ENCODE assay signal across 40 mouse cellular contexts in genomic region chr6:55345264-55345663, GRCm38 (mm10). TPM values are rescaled to one million over a fixed set of nuclear protein-coding genes. Genes with fewer than 3 reads are reported as not detected.
A peak's percentile ranks its signal among the peaks of the same experiment; 100 is the strongest.
DNase-seq lines count a peak whose midpoint lies in the region; ATAC-seq lines count a peak whose summit lies in the region.
"Had no signal": no experiment of that assay in that cellular context is flagged by ENCODE, and none has a peak within 500 bp of the region (broad histone marks: within the 10 kb centered on the region; RNA-seq: fewer than 3 reads in every experiment).

No protein-coding gene starts in this region.

- no peaks in the 10 kb centered on the region for H3K27me3 ChIP-seq in kidney, embryonic 15.5 days
- H3K27me3 ChIP-seq: embryonic facial prominence, embryonic 13.5 days; hindbrain, embryonic 15.5 days; limb, embryonic 12.5 days; midbrain, embryonic 15.5 days had no signal

- no peak overlapping the region for H3K9ac ChIP-seq in kidney, embryonic 15.5 days
- H3K9ac ChIP-seq: embryonic facial prominence, embryonic 13.5 days; forebrain, postnatal 0 days; hindbrain, embryonic 15.5 days; limb, embryonic 12.5 days; lung, embryonic 14.5 days; midbrain, embryonic 15.5 days had no signal

- no peak overlapping the region for H3K27ac ChIP-seq in kidney, embryonic 15.5 days
- H3K27ac ChIP-seq: embryonic facial prominence, embryonic 13.5 days; forebrain, embryonic 10.5 days; hindbrain, embryonic 10.5 days; hindbrain, embryonic 15.5 days; limb, embryonic 12.5 days; midbrain, embryonic 10.5 days; midbrain, embryonic 15.5 days had no signal

- H3K4me1 ChIP-seq in kidney, embryonic 15.5 days, result peaks cover 3% of the 10 kb centered on the region; the same call in 1 of the 2 replicates
- H3K4me1 ChIP-seq: midbrain, embryonic 15.5 days had no signal

- H3K4me2 ChIP-seq in kidney, embryonic 15.5 days, result no peak overlapping the region
- H3K4me2 ChIP-seq: embryonic facial prominence, embryonic 13.5 days; hindbrain, embryonic 15.5 days; limb, embryonic 12.5 days; lung, embryonic 14.5 days; midbrain, embryonic 15.5 days had no signal

- no peak overlapping the region for H3K4me3 ChIP-seq in kidney, embryonic 15.5 days (replicated peaks)
- H3K4me3 ChIP-seq: embryonic facial prominence, embryonic 13.5 days; forebrain, embryonic 10.5 days; hindbrain, embryonic 10.5 days; hindbrain, embryonic 15.5 days; limb, embryonic 12.5 days; midbrain, embryonic 10.5 days; midbrain, embryonic 15.5 days had no signal

- 83% methylated on average over 10 of the region's 10 CpGs for WGBS in kidney, embryonic 15.5 days

- no peaks in the 10 kb centered on the region for H3K9me3 ChIP-seq in kidney, embryonic 15.5 days (replicated peaks)
- H3K9me3 ChIP-seq: hindbrain, embryonic 15.5 days; midbrain, embryonic 10.5 days; midbrain, embryonic 15.5 days had no signal

- intact Hi-C loops in left cerebral cortex, postnatal 4 days (cut with DNase I), result no loop called here

- H3K36me3 ChIP-seq in kidney, embryonic 15.5 days, result no peaks in the 10 kb centered on the region
- H3K36me3 ChIP-seq: forebrain, embryonic 10.5 days; hindbrain, embryonic 10.5 days; hindbrain, embryonic 15.5 days; limb, embryonic 12.5 days; midbrain, embryonic 10.5 days; midbrain, embryonic 15.5 days had no signal

- peak; percentile 85 for DNase-seq in heart, adult 11 months
- DNase-seq in heart, adult 9 months (ENCODE audit: low spot score in 2 of 2), result no peak
- peak; percentile 17 for DNase-seq in kidney, adult 18-20 months
- DNase-seq in ovary, postnatal 36 days (ENCODE audit: low spot score), result peak; percentile 2
- no peak for DNase-seq in ovary, adult 18-20 months (ENCODE audit: low spot score)
- no peak for DNase-seq in left cerebral cortex, postnatal 4 days
- DNase-seq: adrenal gland, postnatal 14 days; cerebellum, adult 18-20 months; cerebellum, postnatal 10 days; forebrain, postnatal 0 days; kidney, adult 9 months; kidney, postnatal 14 days; lung, embryonic 14.5 days; lung, postnatal 14 days; right cerebral cortex, postnatal 4 days; thymus, adult 2 months; thymus, postnatal 4 days had no signal

- no peak for ATAC-seq in kidney, embryonic 15.5 days (replicated peaks; ENCODE audit: low FRiP score)
- ATAC-seq: CD4-positive, CD25-positive, alpha-beta regulatory T cell, adult 4 months; forebrain, postnatal 0 days; inflammation-experienced regulatory T-cells, adult 6 months; midbrain, embryonic 15.5 days had no signal

RNA-seq across cellular contexts. Expression of gene Aqp1, which starts 9.0 kb away (rescaled TPM):
- 29.9 and 38.4 TPM in 2 replicates for polyA plus RNA-seq in kidney, embryonic 15.5 days (2015; fragmentation: Nextera tagmentation; extraction: Ambion mirVana)
- total RNA-seq in left cerebral cortex, postnatal 4 days (2021), result 1 to 10 TPM; 2.0 to 2.2 TPM
- polyA plus RNA-seq: CD4-positive, CD25-positive, alpha-beta regulatory T cell, adult 4 months; inflammation-experienced regulatory T-cells, adult 6 months had no signal

RNA-seq across cellular contexts. Expression of gene Ghrhr, which starts 30.8 kb away (rescaled TPM):
- 0.05 TPM in 1 of 2 replicates, not detected in the other for polyA plus RNA-seq in kidney, embryonic 15.5 days (2015; fragmentation: Nextera tagmentation; extraction: Ambion mirVana)
- total RNA-seq in left cerebral cortex, postnatal 4 days (2021), result not detected
- total RNA-seq: adrenal gland, postnatal 14 days; common myeloid progenitor, adult 5-6 weeks; forebrain, postnatal 0 days; gastrocnemius, postnatal 36 days; heart, adult 8-10 months; layer of hippocampus, adult 18-20 months; layer of hippocampus, postnatal 10 days; left cerebral cortex, adult 18-20 months; left cerebral cortex, postnatal 14 days; megakaryocyte progenitor cell, adult 5-6 weeks; neutrophil, adult 5-6 weeks had no signal
- polyA plus RNA-seq: CD4-positive, CD25-positive, alpha-beta regulatory T cell, adult 4 months; embryonic facial prominence, embryonic 13.5 days; forebrain, embryonic 10.5 days; forebrain, postnatal 0 days; heart, embryonic 16.5 days; hindbrain, embryonic 10.5 days; hindbrain, embryonic 15.5 days; inflammation-experienced regulatory T-cells, adult 6 months; limb, embryonic 12.5 days; liver, adult 2 months; lung, embryonic 14.5 days; midbrain, embryonic 10.5 days; midbrain, embryonic 15.5 days; neural tube, embryonic 11.5 days; spleen, adult 2 months had no signal

Comparison
In these comparisons a context has a peak if more than half of its experiments do, and no peak if none do; other contexts are left out.
1. DNase-seq: peak in heart, adult 11 months (single experiment), kidney, adult 18-20 months (single experiment) and ovary, postnatal 36 days (single experiment); none in heart, adult 9 months (0 of 2), ovary, adult 18-20 months (single experiment) and left cerebral cortex, postnatal 4 days (single experiment).